In the genomic region with DNA sequence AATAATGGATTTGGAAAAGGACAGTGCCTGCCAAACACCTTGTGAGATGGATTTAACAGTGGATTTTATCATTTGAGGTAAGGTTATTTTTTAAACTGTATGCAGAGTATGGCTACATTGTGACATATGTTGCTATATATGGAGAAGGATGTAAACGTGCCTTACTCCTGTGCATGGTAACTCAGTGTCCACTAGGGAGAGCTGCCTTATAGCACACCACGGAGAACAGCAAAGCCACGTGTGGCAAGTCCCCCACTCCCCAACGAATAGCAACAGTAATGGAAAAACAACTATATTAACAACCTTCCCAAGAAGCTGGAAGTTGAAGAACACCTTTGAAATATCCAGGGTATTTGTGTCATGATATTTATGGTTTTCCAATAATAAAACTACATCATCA, we compare ENCODE assay signal across 11 mouse cellular contexts.
A peak's percentile ranks its signal among the peaks of the same experiment; 100 is the strongest.
DNase-seq lines count a peak whose midpoint lies in the region; ATAC-seq and TF ChIP-seq lines count a peak whose summit lies in the region.
"Had no signal": no experiment of that assay in that cellular context is flagged by ENCODE, and none has a peak within 500 bp of the region (broad histone marks: within the 10 kb centered on the region; RNA-seq: fewer than 3 reads in every experiment).

No protein-coding gene starts in this region.

- no peak overlapping the region for H3K4me3 ChIP-seq in lung, adult 2 months (replicated peaks; ENCODE audit: extremely low read depth, low read depth, low read length)
- H3K4me3 ChIP-seq in embryonic facial prominence, embryonic 14.5 days (ENCODE audit: low read depth, low read length) = no peak overlapping the region
- no peak overlapping the region for H3K4me3 ChIP-seq in limb, embryonic 12.5 days (replicated peaks)
- H3K4me3 ChIP-seq: heart, embryonic 13.5 days had no signal

- H3K9me3 ChIP-seq in embryonic facial prominence, embryonic 14.5 days (ENCODE audit: control insufficient read depth, low read length) = no peaks in the 10 kb centered on the region
- H3K9me3 ChIP-seq in limb, embryonic 12.5 days = no peaks in the 10 kb centered on the region
- H3K9me3 ChIP-seq: heart, embryonic 13.5 days had no signal

- intact Hi-C loops in heart, postnatal 10 days (cut with DNase I) = loop anchor here (5.0 kb wide), 1 partner anchor 225 kb away; no protein-coding TSS in a partner anchor

- DNase-seq in lung, adult 2 months = no peak
- no peak for DNase-seq in lung, postnatal 36 days
- DNase-seq in embryonic facial prominence, embryonic 14.5 days (ENCODE audit: low spot score) = peak; percentile 73
- peak; percentile 62 for DNase-seq in retina, embryonic 14.5 days (ENCODE audit: low spot score)
- no peak for DNase-seq in layer of hippocampus, postnatal 10 days (ENCODE audit: low spot score in 2 of 2)
- no peak for DNase-seq in heart, postnatal 10 days
- no peak for DNase-seq in cerebellum, adult 11-12 months
- DNase-seq: cerebellum, adult 11 months had no signal

- H3K9ac ChIP-seq in embryonic facial prominence, embryonic 14.5 days (ENCODE audit: low read depth, low read length) = no peak overlapping the region
- H3K9ac ChIP-seq in limb, embryonic 12.5 days (replicated peaks) = no peak overlapping the region
- H3K9ac ChIP-seq: heart, embryonic 13.5 days had no signal

- no peaks in the 10 kb centered on the region for H3K27me3 ChIP-seq in embryonic facial prominence, embryonic 14.5 days (replicated peaks; ENCODE audit: control insufficient read depth, insufficient read depth, low read length)
- H3K27me3 ChIP-seq in limb, embryonic 12.5 days = no peaks in the 10 kb centered on the region
- H3K27me3 ChIP-seq: heart, embryonic 13.5 days had no signal

- no peak for TF ChIP-seq POLR2A in lung, adult 2 months (IDR thresholded peaks at IDR 0.05; ENCODE audit: borderline replicate concordance, extremely low read depth, low read depth, low read length)

- 0 out of 2 replicates have a peak, but pooled peaks have one; percentile 56 for ATAC-seq in embryonic facial prominence, embryonic 14.5 days (ENCODE audit: low read depth)
- ATAC-seq in limb, embryonic 12.5 days (ENCODE audit: insufficient number of reproducible peaks, insufficient read depth, low FRiP score, low TSS enrichment, low read depth) = peak; percentile 80; the same call in 1 of the 2 replicates

- no peak overlapping the region for H3K4me2 ChIP-seq in embryonic facial prominence, embryonic 14.5 days (ENCODE audit: low read depth, low read length)
- H3K4me2 ChIP-seq in limb, embryonic 12.5 days = no peak overlapping the region
- H3K4me2 ChIP-seq: heart, embryonic 13.5 days; liver, embryonic 11.5 days had no signal

- TF ChIP-seq CTCF in lung, adult 2 months (IDR thresholded peaks at IDR 0.05; ENCODE audit: insufficient read depth, low read length) = peak; percentile 50; the same call in 1 of the 2 replicates

- H3K36me3 ChIP-seq in embryonic facial prominence, embryonic 14.5 days (ENCODE audit: control insufficient read depth, insufficient read depth, low read length) = no peaks in the 10 kb centered on the region
- no peaks in the 10 kb centered on the region for H3K36me3 ChIP-seq in limb, embryonic 12.5 days
- H3K36me3 ChIP-seq: heart, embryonic 13.5 days had no signal

- 23% methylated on average over 4 of the region's 4 CpGs for WGBS in lung, adult 2 months
- WGBS in embryonic facial prominence, embryonic 14.5 days = 7% methylated on average over 4 of the region's 4 CpGs
- WGBS in limb, embryonic 12.5 days = 10% methylated on average over 4 of the region's 4 CpGs

- no peaks in the 10 kb centered on the region for H3K4me1 ChIP-seq in lung, adult 2 months (ENCODE audit: control insufficient read depth, insufficient read depth, low read length)
- peaks cover 7% of the 10 kb centered on the region for H3K4me1 ChIP-seq in embryonic facial prominence, embryonic 14.5 days (ENCODE audit: control insufficient read depth, insufficient read depth, low read length)
- peaks cover 6% of the 10 kb centered on the region; the same call in 1 of the 2 replicates for H3K4me1 ChIP-seq in limb, embryonic 12.5 days (replicated peaks)
- H3K4me1 ChIP-seq: heart, embryonic 13.5 days had no signal

- H3K27ac ChIP-seq in embryonic facial prominence, embryonic 14.5 days (replicated peaks; ENCODE audit: low read depth, low read length) = no peak overlapping the region
- H3K27ac ChIP-seq in limb, embryonic 12.5 days = no peak overlapping the region
- H3K27ac ChIP-seq: heart, embryonic 13.5 days had no signal

Comparison
In these comparisons a context has a peak if more than half of its experiments do, and no peak if none do; other contexts are left out.
1. DNase-seq: peak in embryonic facial prominence, embryonic 14.5 days (single experiment) and retina, embryonic 14.5 days (single experiment); none in lung, adult 2 months (single experiment), lung, postnatal 36 days (single experiment), layer of hippocampus, postnatal 10 days (0 of 2), heart, postnatal 10 days (0 of 2) and cerebellum, adult 11-12 months (single experiment).